Mouse (Mus musculus) embryonic fibroblast, embryonic 13.5 days (primary cell): Measurements from ENCODE around the gene Bpifb4.

Experiments used
- CTCF ChIP-seq: IDR thresholded peaks from 2 replicates; pipeline ENCODE4 v1.5.1; 2011; ENCODE audit warnings: mild to moderate bottlenecking, control low read depth, low read length, moderate library complexity, borderline replicate concordance; ENCODE audit not compliant: insufficient read depth
- POLR2A ChIP-seq: IDR thresholded peaks from 2 replicates; pipeline ENCODE4 v1.6.1; 2011; ENCODE audit warnings: low read depth, mild to moderate bottlenecking, control low read depth, low read length, moderate library complexity

DNA sequence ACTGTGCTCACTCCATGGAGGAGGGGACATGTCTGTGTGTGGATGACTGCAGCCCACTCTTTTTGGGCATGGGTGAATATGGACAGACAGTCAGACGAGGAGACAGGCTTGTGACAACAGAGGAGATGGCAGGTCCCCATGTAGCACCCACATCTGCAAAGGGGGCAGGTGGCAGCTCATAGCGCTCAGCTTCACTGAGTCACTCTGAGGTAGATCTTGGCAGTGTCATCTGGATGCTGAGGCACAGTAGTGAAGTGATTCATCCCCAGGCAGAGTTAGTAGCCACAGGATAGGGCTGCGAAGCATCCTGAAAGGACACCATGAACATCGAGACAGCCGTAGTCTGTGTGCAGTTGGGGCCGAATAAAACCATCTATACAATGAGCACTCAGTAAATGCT lies 16.8 kb upstream of the Bpifb4 start:
- TF ChIP-seq CTCF (no peak), POLR2A (no peak)
